Mouse (Mus musculus) fibroblast of lung, adult 2 months (primary cell): ENCODE data around the gene Prkar1b.

ENCODE experiments used
- DNase-seq: peaks from one replicate; pipeline ENCODE4 v3.0.0-alpha.2; 2011; ENCODE audit warnings: low read depth

Gene Prkar1b

DNA sequence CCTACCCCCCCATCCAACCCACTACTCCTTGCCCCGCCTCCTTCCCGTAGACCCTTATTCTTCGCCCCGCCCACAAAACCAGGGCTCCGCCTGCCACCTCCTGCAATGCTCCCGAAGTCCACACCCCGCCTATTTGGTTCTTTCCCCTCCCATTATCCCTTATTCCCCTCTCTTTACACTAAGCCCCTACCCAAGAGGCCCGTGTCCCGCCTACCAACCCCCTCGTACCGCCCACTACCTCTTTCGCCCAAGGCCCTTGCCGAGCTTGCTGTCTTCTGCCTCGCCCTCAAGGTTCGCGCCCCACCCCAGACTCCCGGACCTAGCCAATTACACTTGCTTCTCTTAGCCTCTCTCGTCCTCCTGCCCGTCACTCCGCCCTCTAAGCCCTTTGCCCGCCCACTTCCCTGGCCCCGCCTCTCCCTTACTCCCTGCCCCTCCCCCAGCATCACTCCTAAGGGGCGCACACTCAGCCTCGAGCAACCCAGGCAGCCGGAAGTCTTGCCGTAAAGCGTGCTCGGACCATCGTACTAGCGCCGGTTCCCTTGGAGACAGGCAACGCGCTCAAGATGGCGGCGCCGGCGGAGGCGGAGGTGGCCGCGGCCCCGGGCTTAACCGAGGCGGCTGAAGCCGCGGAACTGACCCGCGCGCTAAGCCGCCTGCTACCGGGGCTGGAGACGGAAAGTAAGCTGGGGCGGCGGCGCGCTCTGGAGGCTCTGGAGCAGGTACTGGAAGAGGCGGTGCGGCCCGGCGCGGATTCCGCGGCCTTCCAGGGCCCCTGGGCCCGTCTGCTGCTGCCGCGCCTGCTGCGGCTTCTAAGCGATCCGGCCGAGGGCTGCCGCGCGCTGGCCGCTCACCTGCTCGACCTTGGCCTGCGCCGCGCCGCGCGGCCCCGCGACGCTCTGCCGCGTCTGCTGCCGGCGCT is at the start of gene Prkar1b, which contains the start of gene Dnaaf5:
Gene Prkar1b, minus strand, starts transcription at position 321 of the 922 bp plus-strand sequence.
Gene Dnaaf5, plus strand, starts transcription at position 543 of the 922 bp plus-strand sequence.
- DNase-seq, result peak; percentile 99

DNA sequence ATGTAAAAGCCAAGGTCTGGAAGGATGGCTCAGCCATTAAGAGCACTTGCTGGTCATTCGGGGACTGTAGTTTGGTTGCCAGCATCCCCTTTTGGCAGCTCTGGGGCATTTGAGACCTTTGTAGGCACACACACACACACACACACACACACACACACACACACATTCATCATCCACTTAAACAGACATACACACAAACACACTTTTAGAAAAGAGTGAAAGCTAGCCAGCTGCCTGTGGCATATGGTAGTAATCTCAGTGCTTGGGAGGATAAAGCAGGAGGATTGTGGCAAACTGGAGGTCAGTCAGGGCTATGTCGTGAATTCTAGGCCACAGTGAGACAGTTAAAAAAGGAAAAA is 49.8 kb upstream of the Prkar1b start:
- DNase-seq, result no peak

DNA sequence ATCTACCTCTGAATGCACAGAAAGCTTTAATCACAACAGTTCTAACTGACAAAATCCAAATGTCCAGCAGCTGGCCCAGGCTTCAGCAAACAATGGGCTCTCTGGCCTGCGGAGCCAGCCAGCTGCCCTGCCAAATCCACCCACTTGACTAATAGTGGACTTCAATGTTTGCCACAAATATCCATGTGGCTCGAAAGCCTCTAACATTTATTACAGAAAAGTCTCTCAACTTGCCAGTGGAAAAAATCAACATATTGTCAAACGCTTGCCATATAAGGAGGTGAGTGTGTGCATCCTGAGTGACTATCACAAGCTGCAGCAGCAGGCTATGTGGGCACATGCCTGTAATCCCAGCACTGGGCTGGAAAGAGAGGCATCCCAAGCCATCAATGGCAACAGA is 49.0 kb upstream of the Prkar1b start:
- peak; percentile 59 for DNase-seq

DNA sequence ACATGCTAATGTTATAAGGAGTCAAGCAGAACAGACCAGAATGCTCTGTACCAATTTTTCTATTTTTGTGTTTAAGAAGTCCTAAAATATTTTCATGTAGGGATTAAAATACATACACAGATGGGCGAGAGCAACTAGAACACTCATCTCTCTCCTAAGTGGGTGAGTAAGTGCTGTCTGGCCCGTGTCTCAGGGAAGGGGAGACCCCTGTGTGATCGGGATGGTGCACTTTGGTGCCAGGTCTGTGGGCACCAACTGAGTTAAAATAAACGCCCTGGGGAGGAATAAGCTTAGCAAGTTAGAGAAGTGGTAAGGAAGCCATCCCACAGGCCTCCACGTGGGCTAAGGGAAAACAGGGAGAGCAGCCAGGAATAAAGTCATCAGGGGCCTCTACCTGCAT is 41.2 kb upstream of the Prkar1b start:
- DNase-seq, result no peak

DNA sequence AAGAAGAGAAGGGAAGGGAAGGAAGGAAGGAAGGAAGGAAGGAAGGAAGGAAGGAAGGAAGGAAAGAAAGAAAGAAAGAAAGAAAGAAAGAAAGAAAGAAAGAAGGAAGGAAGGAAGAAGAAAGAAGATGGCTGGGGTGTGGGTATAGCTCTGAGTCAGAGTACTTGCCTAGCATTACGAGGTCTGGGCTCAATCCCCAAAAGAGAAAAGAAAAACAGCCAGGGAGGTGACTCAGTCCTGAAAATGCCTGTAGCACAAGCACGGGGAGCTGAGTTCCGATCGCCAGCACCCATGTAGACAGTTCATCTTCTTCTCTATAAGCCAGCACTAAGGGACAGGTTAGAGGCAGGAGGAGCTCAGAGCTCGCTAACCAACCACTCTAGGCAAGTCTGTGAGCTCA is 39.9 kb upstream of the Prkar1b start:
- DNase-seq, result no peak

DNA sequence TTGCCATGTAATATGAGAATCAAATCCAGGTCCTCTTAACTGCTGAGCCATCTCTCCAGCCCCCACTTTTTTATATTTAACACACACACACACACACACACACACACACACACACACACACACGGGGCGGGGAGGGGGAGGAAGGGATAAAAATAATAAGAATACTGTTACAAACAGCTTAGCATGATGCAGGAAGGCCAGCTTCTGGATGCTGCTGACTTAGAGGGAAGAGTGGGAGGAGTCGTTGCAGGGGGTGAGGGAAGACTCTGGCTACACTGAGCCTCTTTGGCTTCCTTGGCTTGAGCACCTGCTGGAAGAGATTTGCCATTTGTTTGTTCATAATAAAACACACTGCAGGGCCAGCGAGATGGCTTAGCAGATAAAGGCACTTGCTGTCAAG is 35.1 kb upstream of the Prkar1b start:
- no peak for DNase-seq

DNA sequence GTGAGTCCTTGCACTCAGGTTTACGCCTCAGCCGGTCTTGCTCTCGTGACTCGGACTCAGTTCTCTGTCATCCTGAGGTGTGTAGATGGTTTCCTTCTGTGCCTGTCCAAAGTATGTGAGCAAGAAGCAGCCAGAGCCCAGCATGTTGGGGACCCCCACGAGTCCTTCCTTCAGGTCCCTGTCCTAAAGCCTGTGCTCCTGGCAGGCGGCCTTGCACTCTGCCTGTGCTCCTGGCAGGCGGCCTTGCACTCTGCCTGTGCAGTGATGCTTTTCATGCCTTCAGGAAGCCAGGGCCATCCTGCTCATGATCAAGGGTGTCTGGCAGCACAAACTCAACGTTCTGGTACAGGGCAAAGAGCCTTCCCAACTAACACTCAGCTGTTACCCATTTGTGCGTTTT is 33.8 kb upstream of the Prkar1b start:
- no peak for DNase-seq

DNA sequence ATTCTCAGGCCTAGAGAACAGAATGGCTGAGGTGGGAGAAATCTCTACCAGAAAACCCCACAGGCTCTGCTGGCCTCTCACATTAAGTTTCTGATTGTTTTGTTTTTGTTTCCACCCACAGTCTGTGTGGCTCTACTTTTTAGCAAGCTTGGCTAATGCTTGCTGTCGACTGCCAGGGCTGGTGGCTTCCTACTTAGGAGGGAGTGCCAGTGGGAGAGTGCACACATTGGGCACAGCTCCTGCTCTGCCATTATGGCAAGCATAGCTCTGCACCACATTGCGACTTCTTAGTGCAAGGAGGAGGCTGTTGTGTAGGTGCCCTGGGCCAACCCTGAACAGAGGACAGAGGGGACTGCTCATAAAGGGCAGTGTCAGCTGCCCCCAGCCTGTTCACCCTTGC is 33.3 kb upstream of the Prkar1b start:
- no peak for DNase-seq

DNA sequence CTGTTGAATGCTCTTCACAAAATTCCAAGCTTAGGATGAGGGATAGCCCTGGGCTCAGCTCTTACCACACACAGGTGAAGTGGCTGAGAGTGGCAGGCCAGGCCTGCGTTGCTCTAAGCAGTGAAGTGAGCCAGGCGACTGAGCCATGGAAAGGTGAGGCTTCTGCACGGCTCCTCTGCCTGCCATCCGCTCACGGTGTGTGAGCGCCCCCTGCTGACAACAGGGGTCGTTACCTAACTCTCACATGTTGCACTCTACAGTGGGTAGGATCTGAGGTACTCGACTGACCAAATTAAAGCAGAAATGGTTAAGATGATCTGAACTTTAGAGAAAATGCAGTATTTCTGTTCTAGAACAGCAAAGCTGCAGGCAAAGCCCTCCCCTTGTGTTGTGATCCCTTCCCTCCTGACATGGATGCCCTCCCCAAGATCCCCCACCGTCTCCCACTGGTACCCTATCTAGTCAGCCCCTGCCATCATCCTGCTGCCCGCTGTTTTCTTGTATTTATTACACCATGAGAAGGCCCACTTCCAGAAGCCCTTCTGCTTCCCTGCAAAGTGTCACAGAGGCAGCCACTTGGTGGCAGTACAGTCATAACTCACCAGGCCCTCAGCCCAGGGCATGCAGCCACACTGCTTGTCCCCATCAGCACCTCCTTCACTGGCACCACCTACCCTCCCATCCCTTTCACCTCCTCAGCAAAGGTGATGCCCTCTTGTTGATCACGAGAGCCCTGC is 29.3 kb upstream of the Prkar1b start:
- peak; percentile 26 for DNase-seq

DNA sequence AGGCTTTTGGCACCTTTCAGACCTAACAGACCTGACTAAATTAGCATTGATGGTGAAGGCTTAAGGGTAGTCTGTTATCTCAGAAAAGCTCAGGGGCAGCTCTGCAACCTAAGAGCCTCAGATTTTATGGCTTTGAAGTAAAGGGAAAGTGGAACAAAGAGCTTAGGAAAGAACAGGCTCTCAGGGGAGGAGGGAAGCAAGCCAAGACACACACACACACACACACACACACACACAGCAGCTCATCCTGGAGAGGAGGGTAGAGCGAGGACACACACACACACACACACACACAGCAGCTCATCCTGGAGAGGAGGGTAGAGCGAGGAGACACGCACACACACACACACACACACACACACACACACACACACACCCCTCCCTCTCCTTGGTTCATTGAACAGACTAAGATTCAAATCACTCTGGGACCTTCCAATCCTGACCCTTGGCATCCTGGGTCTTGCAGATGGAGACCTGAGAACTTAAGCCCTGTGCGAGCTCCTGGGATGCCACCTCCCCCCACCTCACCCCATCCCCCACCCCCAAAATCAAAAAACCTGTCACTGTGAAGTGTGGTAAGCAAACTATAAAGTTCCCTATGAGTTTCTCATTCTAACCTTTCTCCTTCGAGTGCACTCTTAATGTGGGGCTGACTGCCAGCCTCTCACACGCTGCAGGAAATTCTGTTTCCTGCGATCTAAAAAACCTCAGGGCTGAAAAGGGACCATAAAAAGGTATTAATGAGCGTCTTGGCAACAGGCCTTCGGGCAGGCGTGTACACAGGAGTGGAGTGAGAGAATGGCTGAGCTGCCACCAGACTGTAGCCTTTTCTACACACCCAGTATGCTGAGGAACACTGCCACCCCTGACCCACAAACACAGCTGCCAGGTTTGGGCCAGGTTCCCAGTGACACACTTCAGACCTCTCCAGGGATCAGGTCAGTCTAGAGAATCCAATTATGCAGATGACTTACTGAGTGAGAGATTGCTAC is 25.1 kb upstream of the Prkar1b start:
- no peak for DNase-seq

DNA sequence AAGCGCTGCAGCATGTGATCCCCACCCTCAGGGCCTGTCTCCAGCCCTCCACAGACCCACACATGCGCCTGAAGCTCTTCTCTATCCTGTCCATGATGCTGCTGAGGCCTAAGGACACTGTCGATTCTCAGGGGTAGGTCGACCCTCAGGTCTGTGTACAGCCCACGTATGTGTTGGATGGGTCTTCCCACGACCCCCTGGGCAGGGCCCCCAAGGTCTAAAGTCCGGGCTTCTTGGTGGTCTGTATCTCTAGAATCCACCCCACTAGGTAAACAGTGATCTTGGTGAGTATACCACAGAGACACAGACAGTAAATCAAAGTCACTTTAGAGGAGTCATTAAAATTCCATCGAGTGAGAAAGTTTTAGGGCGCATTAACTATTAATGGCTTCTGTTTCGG is 24.3 kb upstream of the Prkar1b start:
- no peak for DNase-seq

DNA sequence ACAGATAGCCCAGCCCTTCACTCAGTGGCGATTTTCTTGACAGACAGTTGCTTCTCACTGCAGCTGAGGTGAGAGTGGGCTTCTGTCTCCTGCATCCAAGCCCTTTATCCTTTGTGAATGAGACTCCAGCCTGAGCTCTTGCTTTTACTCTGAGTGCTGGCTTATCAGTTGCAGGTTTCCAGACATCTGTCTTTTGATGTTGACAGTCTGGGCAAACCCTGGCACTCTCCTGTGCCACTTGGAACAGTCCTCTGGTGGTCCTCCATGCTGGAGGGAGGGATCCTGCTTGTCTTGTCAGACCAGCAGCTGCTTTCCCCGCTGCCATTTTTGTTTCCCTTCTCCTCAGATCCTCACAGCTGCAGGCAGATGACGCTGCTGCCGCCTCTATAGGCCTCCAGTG is 22.1 kb upstream of the Prkar1b start:
- no peak for DNase-seq

DNA sequence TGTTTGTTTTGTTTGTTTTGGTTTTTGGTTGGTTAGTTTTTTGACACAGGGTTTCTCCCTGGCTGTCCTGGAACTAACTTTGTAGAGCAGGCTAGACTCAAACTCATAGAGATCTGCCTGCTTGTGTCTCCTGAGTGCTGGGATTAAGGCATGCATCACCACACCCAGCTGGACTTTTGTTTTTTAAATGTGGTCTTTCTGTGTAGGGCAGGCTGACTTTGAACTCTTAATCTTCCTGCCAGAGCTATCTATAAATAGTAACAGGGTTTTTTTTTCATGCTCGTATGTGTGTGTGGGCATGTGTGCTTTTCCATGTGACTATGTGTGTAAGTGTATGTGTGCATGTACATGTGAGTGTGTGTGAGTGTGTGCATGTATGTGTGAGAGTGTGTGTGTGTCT is 17.7 kb upstream of the Prkar1b start:
- no peak for DNase-seq

DNA sequence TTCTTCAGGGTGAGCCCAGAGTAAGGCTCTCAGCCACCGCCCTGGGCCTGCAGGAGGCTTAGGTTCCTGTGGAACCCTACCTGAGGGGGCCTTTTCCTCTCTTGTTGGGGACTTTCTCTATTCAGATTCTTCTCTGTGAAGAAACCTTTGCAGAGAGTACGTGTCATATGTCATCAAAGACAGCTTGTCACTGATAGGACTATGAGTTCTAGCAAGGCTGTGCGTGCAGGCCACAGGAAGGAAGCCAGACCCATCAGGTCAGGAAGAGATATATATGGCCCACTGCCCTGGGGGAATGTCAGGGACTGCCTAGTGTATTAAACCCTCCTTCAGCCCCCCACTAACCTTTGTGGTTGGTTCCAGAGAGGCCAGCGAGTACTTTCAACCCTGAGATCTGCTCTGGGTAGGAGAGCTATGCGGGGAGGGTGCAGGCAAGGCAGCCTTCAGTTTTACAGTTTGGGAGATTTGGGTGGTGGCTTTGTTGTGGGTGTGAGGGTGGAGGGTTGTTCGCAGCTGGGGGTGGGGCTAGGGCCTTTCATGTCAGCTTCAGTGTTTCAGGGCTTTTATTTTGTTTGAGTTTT is 17.1 kb upstream of the Prkar1b start:
- no peak for DNase-seq

DNA sequence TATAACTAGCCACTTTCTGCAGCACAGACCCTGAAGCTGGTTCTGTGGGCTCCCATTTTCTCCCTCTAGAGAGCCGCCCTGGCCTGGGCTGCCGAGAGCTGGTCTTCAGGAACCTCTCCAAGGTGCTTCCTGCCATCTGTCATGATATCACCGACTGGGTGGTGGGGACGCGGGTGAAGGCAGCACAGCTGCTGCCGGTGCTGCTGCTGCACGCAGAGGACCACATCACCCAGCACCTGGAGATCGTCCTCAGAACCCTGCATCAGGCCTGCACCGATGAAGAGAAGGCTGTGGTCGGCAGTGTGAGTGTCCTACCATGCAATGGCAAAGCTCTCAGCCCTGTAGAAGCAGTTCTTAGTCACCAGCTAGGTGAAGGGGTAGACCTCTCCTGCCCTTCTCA is 11.8 kb upstream of the Prkar1b start:
- no peak for DNase-seq

DNA sequence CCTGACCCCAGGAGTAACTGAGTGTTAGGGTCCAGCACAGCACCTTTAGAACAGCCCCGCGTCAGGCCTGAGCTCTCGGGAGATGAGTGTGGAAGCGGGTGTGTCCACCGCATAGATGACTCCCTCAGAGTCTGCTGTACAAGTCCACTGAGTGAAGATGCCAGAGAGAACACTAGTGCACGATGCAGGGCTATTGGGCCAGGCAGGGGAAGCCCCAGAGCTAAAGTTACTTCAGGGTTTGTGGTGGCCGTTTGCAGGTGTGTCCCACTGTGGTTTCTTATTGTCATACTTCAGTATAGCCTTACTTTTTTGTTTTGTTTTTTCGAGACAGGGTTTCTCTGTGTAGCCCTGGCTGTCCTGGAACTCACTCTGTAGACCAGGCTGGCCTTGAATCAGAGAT is 11.1 kb upstream of the Prkar1b start:
- no peak for DNase-seq

DNA sequence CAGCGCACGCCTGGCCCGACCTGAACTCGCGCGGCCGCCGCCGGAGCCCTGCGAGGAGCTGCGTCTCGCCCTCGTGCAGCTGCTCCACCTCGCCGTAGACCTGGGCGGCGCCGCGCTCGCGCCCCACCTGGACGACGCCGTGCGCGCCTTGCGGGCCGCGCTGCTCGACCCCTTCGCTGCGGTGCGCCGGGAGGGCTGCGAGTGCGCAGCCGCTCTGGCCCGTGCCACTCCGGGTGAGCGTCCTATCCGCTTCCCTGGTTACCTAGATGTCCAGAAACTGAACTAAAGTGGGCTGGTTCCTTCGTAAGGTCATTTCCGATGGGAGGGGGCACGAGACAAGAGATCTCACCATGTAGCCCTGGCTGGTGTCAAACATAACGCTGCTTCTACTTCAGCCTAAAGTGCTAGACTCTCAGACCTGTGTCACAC is 816 bp upstream of the Prkar1b start:
- no peak for DNase-seq

DNA sequence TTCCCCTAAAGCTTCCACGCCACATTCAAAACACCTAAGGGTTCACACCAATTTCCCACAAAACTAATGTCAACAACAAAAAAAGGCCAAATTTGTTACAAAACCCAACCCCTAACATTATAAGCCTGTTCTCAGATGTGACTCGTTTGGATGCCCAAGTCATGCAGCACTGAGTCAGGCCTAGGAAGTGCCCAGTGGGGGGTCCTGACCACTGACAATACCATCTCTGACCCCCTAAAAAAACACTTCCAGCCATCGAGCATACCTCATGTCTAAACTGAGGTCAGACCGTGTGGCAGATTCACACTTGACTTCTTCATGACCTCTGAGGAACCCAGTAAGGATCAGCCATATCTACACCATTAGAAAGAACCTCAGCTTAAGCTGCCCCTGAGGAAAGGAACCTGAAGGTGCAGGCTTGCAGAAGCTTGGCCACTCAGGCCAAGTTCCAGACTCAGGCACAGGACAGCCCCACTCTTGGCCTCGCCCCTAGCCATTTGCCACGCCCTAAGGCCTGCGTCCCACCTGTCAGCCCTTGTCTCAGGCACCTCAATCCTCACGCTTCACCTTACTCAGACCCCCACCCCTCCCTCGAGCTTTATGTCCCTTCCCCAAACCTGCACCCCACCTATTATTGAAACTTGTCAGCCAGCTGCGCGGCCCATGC is 662 bp downstream of the Prkar1b start:
- no peak for DNase-seq

DNA sequence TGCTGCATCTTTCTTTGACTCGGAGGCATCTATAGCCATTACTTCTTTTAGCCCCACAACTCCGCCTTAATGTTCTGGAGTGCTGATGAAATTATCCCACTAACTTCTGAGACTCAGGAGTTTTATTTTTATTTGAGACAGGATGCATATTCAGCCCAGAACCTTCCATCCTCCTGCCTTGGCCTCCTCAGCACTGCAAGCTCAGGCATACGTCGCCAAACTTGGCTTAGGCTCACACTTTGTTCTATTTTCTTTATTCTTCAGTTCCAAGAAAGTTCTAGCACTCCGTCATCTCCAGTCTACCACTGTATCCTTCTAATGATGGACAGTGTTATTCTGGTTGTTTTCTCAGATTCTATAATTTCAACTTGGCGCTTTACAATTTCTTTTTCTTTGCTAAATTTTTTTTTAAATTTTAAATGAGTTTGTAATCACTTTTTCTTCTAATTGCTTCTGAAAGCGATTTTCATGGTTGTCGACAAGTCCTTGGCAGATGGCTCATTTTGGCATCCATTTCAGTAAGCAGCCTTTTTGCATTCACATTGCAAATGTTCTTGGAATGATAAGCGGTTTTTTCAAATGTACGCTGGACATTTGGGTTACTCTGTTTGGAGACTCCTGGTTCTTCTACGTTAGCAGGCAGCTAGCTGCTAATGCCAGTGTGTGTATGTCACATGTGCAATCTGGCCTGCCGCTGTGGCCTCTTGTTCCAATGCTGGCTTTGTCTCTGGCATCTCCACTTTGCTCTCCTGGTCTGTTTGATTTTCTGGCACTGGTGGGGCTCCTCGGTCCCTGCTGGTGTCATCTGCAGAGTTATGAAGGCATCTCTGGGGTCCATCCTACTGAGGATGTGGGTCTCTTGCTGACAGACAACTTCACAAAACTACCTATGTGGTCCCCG is 2.4 kb downstream of the Prkar1b start:
- DNase-seq, result no peak

DNA sequence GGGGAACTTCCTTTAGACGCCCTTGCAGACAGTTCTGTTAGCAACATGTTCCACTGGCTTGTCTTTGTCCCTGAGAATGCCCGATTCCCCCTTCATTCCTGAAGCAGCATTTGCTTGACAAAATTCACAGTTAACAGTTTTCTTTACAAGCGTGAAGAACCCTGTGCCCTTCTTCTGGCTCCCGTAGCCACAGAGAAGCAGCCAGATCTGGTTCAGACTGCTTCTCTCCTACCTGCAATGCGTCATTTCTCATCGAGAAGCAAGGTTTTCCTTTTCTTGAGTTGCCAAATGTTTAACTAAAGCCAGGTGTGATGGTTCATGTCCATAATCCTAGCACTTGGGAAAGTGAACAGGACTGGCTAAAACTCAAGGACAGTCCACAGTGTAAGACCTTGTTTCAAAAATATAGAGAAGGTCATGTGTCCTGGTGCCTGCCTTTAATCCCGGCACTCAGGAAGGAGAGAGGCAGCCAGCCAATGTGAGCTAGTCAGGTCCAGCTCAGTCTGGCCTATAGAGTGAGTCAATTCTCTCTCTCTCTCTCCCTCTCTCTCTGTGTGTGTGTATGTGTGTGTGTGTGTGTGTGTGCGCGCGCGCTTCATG is 3.2 kb downstream of the Prkar1b start:
- peak; percentile 46 for DNase-seq
